Mouse (Mus musculus) limb, embryonic 15.5 days (tissue): ENCODE data around the gene Bcl6. TPM values are rescaled to one million over a fixed set of nuclear protein-coding genes. Genes with fewer than 3 reads are reported as not detected.

Experiments used
- ATAC-seq: fragments of 200-750 bp; cut with Nextera tagmentation; 2 replicates; pipeline ENCODE4 v1.8.0; 2017; ENCODE audit warnings: low read depth, moderate TSS enrichment; ENCODE audit not compliant: insufficient number of reproducible peaks, low FRiP score, low TSS enrichment
- H3K27ac ChIP-seq: fragments of 300-500 bp; sonication (generic); 2 replicates; pipeline ENCODE4 v1.5.1; 2015; ENCODE audit warnings: moderate library complexity, mild to moderate bottlenecking, inconsistent platforms
- H3K27me3 ChIP-seq: fragments of 300-500 bp; sonication (generic); 2 replicates; pipeline ENCODE4 v1.6.1; 2015; ENCODE audit warnings: inconsistent platforms
- H3K36me3 ChIP-seq: fragments of 300-500 bp; sonication (generic); 2 replicates; pipeline ENCODE4 v1.6.1; 2015; ENCODE audit warnings: inconsistent platforms
- H3K4me1 ChIP-seq: fragments of 300-500 bp; sonication (generic); 2 replicates; pipeline ENCODE4 v1.6.1; 2015; ENCODE audit warnings: inconsistent platforms
- H3K4me2 ChIP-seq: fragments of 300-500 bp; sonication (generic); 2 replicates; pipeline ENCODE4 v1.6.1; 2015; ENCODE audit warnings: mild to moderate bottlenecking, inconsistent platforms
- H3K4me3 ChIP-seq: fragments of 300-500 bp; sonication (generic); 2 replicates; pipeline ENCODE4 v1.5.1; 2015; ENCODE audit warnings: mild to moderate bottlenecking, inconsistent platforms
- H3K9ac ChIP-seq: fragments of 300-500 bp; sonication (generic); 2 replicates; pipeline ENCODE4 v1.6.1; 2015; ENCODE audit warnings: inconsistent platforms
- H3K9me3 ChIP-seq: fragments of 300-500 bp; sonication (generic); 2 replicates; pipeline ENCODE4 v1.6.1; 2016; ENCODE audit warnings: inconsistent platforms
- WGBS: fragments of 180-500 bp; shearing (Covaris S2); methylation state at CpG from one replicate; pipeline ENCODE4 v1.1.7; 2015; 5-methylcytosine and 5-hydroxymethylcytosine counted together
- polyA plus RNA-seq: library from polyadenylated mRNA; unstranded; fragments of >200 nt; fragmentation: Nextera tagmentation; extraction: Ambion mirVana; gene quantifications from 2 replicates; pipeline ENCODE4 v1.2.1, GENCODE M21; 2015

Gene Bcl6
- polyA plus RNA-seq, 1 experiment from 2014 or later = 4.2 TPM

DNA sequence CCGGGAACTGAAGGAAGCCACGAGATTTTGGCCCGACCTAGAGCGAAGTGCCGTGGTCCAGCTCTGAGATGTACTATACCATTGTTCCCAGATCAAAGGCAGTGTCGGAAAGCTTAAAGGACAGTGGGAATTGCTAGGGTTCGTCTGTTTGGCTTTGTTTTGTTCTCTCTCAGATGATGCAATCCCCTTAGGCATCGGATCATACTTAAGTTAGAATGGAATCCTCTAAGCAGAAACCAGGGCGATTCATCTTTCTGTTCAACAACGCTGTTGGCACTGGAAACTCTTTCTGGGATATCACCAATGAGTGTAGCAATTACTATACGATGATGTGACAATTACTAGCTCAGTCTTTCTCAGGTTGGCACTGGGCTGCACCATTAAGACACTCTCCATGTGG lies 56.4 kb downstream of the Bcl6 start, which contains the start of gene Rtp2:
Rtp2 (minus strand) TSS at position 101 of the 400 bp plus-strand sequence.
- no peaks in the 10 kb centered on the region for H3K9me3 ChIP-seq
- H3K27ac ChIP-seq = no peak within 1 kb of the TSS
- WGBS = 84% methylated on average over 11 of the region's 11 CpGs
- no peaks in the 10 kb centered on the region for H3K36me3 ChIP-seq
- ATAC-seq = no peak
- H3K9ac ChIP-seq = no peak within 1 kb of the TSS
- H3K27me3 ChIP-seq = no peaks in the 10 kb centered on the region
- H3K4me3 ChIP-seq = no peak within 1 kb of the TSS
- H3K4me1 ChIP-seq = no peaks in the 10 kb centered on the region
- no peak within 1 kb of the TSS for H3K4me2 ChIP-seq

DNA sequence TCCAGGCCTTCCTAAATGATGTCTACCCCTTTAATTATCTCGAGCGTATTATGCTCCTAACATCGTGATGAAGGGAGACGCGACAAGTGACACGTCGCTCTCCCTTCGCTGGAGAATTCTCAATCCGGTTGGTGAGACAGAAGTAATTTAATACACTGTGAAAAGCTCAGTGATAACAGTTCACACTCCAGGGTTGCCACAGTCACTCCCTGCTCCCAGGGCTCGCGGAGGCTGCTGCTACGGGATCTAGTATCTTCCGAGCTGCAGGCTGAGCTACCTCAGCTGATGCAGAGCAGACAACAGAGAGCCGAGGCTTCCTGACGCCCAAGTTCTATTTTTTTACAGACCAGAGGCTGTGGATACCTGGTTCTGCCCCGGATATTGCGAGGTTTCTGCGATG lies 57.4 kb downstream of the Bcl6 start:
- no peak overlapping the region for H3K4me2 ChIP-seq
- H3K27me3 ChIP-seq = no peaks in the 10 kb centered on the region
- 75% methylated on average over 18 of the region's 18 CpGs for WGBS
- ATAC-seq = no peak
- H3K4me1 ChIP-seq = no peaks in the 10 kb centered on the region
- H3K4me3 ChIP-seq = no peak overlapping the region
- H3K36me3 ChIP-seq = no peaks in the 10 kb centered on the region
- no peaks in the 10 kb centered on the region for H3K9me3 ChIP-seq
- no peak overlapping the region for H3K27ac ChIP-seq
- no peak overlapping the region for H3K9ac ChIP-seq

DNA sequence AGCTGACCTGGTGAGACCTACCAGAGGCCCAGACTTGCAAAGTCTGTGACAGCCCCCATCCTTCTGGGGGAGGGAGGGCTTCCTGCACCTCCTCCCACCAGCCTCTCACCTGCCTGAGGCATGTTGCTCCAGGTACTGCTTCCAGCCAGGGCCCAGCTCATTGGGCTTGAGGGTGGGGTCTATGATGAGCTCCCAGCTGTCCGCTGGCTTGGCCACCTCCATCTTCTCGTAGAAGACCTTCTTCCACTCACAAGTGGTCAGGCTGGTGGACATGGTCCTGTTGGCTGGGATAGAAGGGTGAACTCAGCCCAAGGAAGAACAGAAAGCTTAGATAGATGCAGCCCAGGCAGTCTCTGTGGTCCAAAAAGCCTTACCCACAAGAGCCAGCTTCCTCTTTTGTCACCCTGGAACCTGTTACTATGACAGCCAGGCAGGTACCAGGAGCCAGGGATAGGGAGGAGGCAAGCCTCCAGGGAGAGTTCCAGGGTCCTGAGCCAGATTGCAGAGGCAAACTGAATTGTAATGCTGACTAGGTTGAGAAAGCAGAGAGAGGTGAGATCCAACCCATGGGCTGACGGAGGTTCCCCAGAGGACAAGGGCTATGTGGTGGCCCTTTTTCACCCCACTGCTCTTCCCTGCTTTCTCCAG lies 58.1 kb downstream of the Bcl6 start:
- Histone ChIP-seq H3K27me3 (no peaks in the 10 kb centered on the region), H3K36me3 (no peaks in the 10 kb centered on the region), H3K4me1 (no peaks in the 10 kb centered on the region), H3K4me3 (no peak overlapping the region), H3K9me3 (no peaks in the 10 kb centered on the region), H3K4me2 (no peak overlapping the region), H3K27ac (no peak overlapping the region), H3K9ac (no peak overlapping the region)
- no peak for ATAC-seq
- WGBS = 84% methylated on average over 3 of the region's 3 CpGs

DNA sequence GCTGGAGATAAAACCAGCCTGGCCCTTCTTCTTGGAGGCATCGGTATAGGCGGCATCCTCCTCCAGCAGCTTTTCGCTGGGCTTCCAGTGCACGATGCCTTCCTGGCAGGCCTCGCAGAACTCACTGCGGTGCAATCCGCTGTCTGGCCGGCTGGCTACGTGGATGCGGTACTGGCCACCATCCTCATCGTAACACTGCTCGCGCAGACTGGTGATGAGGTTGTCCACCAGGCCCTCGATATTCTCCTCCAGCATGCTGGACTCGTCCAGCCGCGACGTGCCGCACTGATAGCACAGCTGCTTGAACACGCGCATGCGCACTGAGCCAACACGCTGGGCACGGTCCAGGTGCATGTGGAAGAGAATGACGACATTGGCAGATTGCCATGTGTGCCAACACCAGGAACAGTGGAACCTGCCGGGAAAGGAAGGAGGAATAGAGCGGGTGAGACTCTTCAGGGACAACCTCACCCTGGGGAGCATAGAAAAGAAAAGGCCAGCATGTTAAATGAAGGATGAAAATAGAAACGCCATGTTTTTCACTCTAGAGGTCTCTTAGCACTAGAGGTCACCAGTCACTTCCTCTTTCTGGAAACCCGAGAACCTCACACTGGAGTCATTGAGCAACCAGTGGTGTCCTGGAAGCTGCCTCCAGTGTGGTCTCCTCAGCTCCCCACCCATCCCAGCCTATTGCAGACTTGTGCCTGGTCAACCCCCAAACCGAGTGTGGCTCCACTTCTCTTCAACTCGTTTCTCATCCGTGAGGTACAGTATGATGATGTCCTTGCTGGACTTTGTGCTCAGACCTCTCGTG lies 61.1 kb downstream of the Bcl6 start:
- Histone ChIP-seq H3K4me3 (no peak overlapping the region), H3K4me2 (no peak overlapping the region), H3K36me3 (no peaks in the 10 kb centered on the region), H3K4me1 (no peaks in the 10 kb centered on the region), H3K27ac (no peak overlapping the region), H3K9ac (no peak overlapping the region), H3K9me3 (no peaks in the 10 kb centered on the region), H3K27me3 (no peaks in the 10 kb centered on the region)
- WGBS = 87% methylated on average over 33 of the region's 33 CpGs
- no peak for ATAC-seq

DNA sequence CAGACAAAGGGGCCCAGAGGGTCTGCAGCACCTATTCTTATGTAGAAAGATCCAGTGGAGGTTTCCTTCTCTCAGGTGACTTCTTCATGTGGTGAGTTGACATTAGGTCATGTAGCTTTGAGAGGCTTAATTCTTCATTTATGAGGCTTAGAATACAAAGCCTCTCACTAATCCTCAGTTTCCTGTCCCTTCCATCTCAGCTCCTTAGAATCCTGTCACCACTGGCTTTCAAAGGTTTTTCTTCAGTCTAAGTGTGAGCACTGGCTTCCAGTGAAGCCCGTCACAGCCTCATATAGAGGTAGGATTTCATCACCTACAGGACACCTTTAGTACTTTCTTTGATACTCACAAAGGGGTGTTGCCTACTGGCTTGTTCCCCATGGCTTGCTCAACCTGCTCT lies 65.7 kb downstream of the Bcl6 start:
- no peak overlapping the region for H3K4me2 ChIP-seq
- no peaks in the 10 kb centered on the region for H3K9me3 ChIP-seq
- H3K9ac ChIP-seq = no peak overlapping the region
- H3K4me1 ChIP-seq = no peaks in the 10 kb centered on the region
- no peak overlapping the region for H3K4me3 ChIP-seq
- WGBS = 62% methylated on average over 1 of the region's 1 CpGs
- ATAC-seq = no peak
- no peaks in the 10 kb centered on the region for H3K36me3 ChIP-seq
- H3K27me3 ChIP-seq = no peaks in the 10 kb centered on the region
- H3K27ac ChIP-seq = no peak overlapping the region

DNA sequence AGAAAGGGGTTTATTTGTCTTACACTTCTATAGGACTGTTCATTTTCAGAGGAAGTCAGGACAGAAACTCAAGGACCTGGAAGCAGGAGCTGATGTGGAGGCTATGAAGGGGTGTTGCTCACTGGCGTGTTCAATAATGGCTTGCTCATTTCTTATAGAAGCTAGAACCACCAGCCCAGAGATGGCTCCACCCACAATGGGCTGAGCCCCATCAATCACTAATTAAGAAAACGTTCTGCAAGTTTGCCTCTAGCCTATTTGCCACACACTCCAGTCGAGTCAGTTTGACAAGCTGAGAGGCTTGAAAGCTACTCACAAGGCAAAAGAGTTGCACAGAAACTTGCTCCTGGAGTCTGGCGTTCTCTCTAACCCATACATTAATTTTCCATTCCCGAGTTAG lies 67.0 kb downstream of the Bcl6 start:
- H3K27ac ChIP-seq = no peak overlapping the region
- no peaks in the 10 kb centered on the region for H3K36me3 ChIP-seq
- no peak for ATAC-seq
- no peaks in the 10 kb centered on the region for H3K9me3 ChIP-seq
- H3K27me3 ChIP-seq = no peaks in the 10 kb centered on the region
- H3K4me3 ChIP-seq = no peak overlapping the region
- H3K4me1 ChIP-seq = no peaks in the 10 kb centered on the region
- no peak overlapping the region for H3K4me2 ChIP-seq
- no peak overlapping the region for H3K9ac ChIP-seq
- 58% methylated on average over 5 of the region's 5 CpGs for WGBS

DNA sequence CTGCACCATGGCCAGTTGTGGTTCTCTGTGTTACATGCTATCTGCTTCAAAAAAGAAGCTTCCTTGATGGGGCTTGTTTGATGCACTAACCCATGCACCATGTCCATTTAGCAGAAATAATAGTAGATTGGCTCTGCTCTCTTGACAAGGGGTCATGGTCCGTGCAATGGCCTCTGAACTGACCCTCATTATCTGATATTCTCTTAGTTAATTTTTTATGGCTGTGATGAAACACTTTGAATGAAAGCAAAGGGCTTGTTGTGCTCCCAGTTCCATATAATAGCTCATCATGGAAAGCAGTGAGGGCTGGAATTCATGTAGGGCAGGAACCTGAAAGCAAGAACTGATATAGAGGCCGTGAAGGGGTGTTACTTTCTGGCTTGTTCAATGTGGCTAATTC lies 69.2 kb downstream of the Bcl6 start:
- WGBS = 79% methylated on average over 2 of the region's 2 CpGs
- ATAC-seq = no peak

More for the DNA sequence above, 69.2 kb downstream of the Bcl6 start:
- H3K4me3 ChIP-seq = no peak overlapping the region
- H3K27me3 ChIP-seq = no peaks in the 10 kb centered on the region
- H3K4me2 ChIP-seq = no peak overlapping the region
- no peak overlapping the region for H3K9ac ChIP-seq
- H3K36me3 ChIP-seq = no peaks in the 10 kb centered on the region
- H3K27ac ChIP-seq = no peak overlapping the region
- no peaks in the 10 kb centered on the region for H3K9me3 ChIP-seq
- H3K4me1 ChIP-seq = no peaks in the 10 kb centered on the region

Other genes starting within 250 kb of the Bcl6 start
- gene Sst, start 97.9 kb downstream of the Bcl6 start, polyA plus RNA-seq = 5.9 and 11.2 TPM in 2 replicates
- not detected in 2 replicates for gene Rtp2, start 56.5 kb downstream of the Bcl6 start, polyA plus RNA-seq
- gene Gm37419, start 370 bp downstream of the Bcl6 start, polyA plus RNA-seq = not detected in 2 replicates